Mouse (Mus musculus) spleen, adult 2 months (tissue): ENCODE results near the gene Dync1i1.

ENCODE experiments used
- CTCF ChIP-seq: fragments of 200-500 bp; IDR thresholded peaks from 2 replicates; pipeline ENCODE4 v1.5.1; 2011; ENCODE audit warnings: mild to moderate bottlenecking, inconsistent platforms; ENCODE audit not compliant: insufficient read depth, insufficient read length, insufficient replicate concordance; ENCODE audit errors: extremely low read depth
- POLR2A ChIP-seq: fragments of 200-500 bp; IDR thresholded peaks from 2 replicates; pipeline ENCODE4 v1.6.1; 2011; ENCODE audit warnings: low read depth, low read length, inconsistent platforms

DNA sequence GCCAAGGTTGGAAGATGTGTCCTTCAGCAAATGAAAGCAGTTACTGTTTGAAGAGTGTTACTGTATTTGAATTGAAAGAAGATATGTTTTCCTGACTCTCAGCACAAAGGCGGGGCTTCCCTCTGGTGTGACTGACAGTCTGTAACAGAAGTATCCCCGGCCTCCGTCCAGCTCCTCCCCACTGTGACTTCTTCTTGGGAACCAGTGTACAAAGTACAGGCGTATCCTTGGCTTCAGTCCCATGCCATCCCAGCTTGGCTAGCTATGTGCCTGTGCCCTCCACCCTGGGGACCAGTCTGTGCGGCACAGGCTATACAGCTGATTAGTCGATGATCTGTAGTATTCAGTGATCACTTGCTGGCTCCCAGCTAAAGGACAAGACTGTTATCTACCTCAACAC is 163.9 kb downstream of the Dync1i1 start:
- no peak for TF ChIP-seq CTCF
- TF ChIP-seq POLR2A = no peak
